Mouse (Mus musculus) ES-Bruce4 (cell line): Measurements from ENCODE around the gene Fbxo24. TPM values are rescaled to one million over a fixed set of nuclear protein-coding genes. Genes with fewer than 3 reads are reported as not detected.

Source experiments
- H3K27ac ChIP-seq: 2 replicates; pipeline ENCODE4 v1.5.1; 2012; ENCODE audit warnings: low read length, inconsistent platforms; ENCODE audit not compliant: insufficient read depth
- H3K27me3 ChIP-seq: 2 replicates; pipeline ENCODE4 v1.6.1; 2012; ENCODE audit warnings: mild to moderate bottlenecking, low read length, inconsistent platforms; ENCODE audit not compliant: control insufficient read depth, poor library complexity, insufficient read depth, severe bottlenecking
- H3K36me3 ChIP-seq: 2 replicates; pipeline ENCODE4 v1.6.1; 2012; ENCODE audit warnings: inconsistent platforms, mild to moderate bottlenecking, low read length, moderate library complexity; ENCODE audit not compliant: control insufficient read depth, poor library complexity, insufficient read depth, severe bottlenecking
- H3K4me1 ChIP-seq: one replicate; pipeline ENCODE4 v1.8.1; 2011; ENCODE audit warnings: low read length; ENCODE audit not compliant: control insufficient read depth, insufficient read depth
- H3K4me3 ChIP-seq: 2 replicates; pipeline ENCODE4 v1.5.1; 2011; ENCODE audit warnings: low read depth, mild to moderate bottlenecking, low read length
- H3K9ac ChIP-seq: 2 replicates; pipeline ENCODE4 v1.6.1; 2012; ENCODE audit warnings: low read depth, mild to moderate bottlenecking, inconsistent platforms; ENCODE audit not compliant: poor library complexity, severe bottlenecking
- H3K9me3 ChIP-seq: replicated peaks from 2 replicates; pipeline ENCODE4 v1.6.1; 2012; ENCODE audit warnings: mild to moderate bottlenecking, low read length, inconsistent platforms; ENCODE audit not compliant: control insufficient read depth, poor library complexity, insufficient read depth, severe bottlenecking
- CTCF ChIP-seq: IDR thresholded peaks from one replicate; pipeline ENCODE4 v1.8.1; 2011; ENCODE audit warnings: low read depth, low read length
- EP300 ChIP-seq: IDR thresholded peaks from 2 replicates; pipeline ENCODE4 v1.6.1; 2011; ENCODE audit warnings: low read depth, low read length; ENCODE audit not compliant: insufficient read depth
- POLR2A ChIP-seq: IDR thresholded peaks from one replicate; pipeline ENCODE4 v1.8.1; 2011; ENCODE audit warnings: low read length; ENCODE audit not compliant: insufficient read depth
- polyA plus RNA-seq: library from polyadenylated mRNA; stranded (reverse); fragments of >200 nt; gene quantifications from 2 replicates; pipeline ENCODE4 v1.2.4, GENCODE M21; 2011; ENCODE audit warnings: low read depth; ENCODE audit not compliant: missing spikeins, insufficient read depth, insufficient read length

Fbxo24 gene
- polyA plus RNA-seq, 1 experiment: 0.48 TPM

GRCm38 (mm10) chr5:137583670-137584169 is 45.1 kb downstream of the Fbxo24 start:
- no peak for TF ChIP-seq POLR2A
- no peak for TF ChIP-seq EP300
- peak; percentile 5 for TF ChIP-seq CTCF

GRCm38 (mm10) chr5:137582702-137583101 is 46.1 kb downstream of the Fbxo24 start:
- Histone ChIP-seq H3K4me1 (no peaks in the 10 kb centered on the region), H3K9me3 (no peaks in the 10 kb centered on the region), H3K27me3 (no peaks in the 10 kb centered on the region), H3K4me3 (no peak overlapping the region), H3K27ac (no peak overlapping the region), H3K36me3 (no peaks in the 10 kb centered on the region), H3K9ac (no peak overlapping the region)
- TF ChIP-seq EP300: no peak
- TF ChIP-seq POLR2A: no peak
- no peak for TF ChIP-seq CTCF

More at GRCm38 (mm10) chr5:137583670-137584169, 45.1 kb downstream of the Fbxo24 start:
- Histone ChIP-seq H3K36me3 (no peaks in the 10 kb centered on the region), H3K4me3 (peak overlapping the region; percentile 37), H3K27ac (no peak overlapping the region), H3K9me3 (no peaks in the 10 kb centered on the region), H3K4me1 (no peaks in the 10 kb centered on the region), H3K27me3 (no peaks in the 10 kb centered on the region), H3K9ac (0 out of 2 replicates have a peak overlapping the region, but pooled peaks have one; percentile 2)

- H3K4me1 ChIP-seq: no peaks in the 10 kb centered on the region
- no peak overlapping the region for H3K4me3 ChIP-seq
- H3K36me3 ChIP-seq: no peaks in the 10 kb centered on the region
- H3K27me3 ChIP-seq: no peaks in the 10 kb centered on the region
- H3K27ac ChIP-seq: no peak overlapping the region
- no peaks in the 10 kb centered on the region for H3K9me3 ChIP-seq
- no peak overlapping the region for H3K9ac ChIP-seq
- TF ChIP-seq POLR2A (no peak), CTCF (no peak), EP300 (no peak)
These were observed 48.6 kb downstream of the Fbxo24 start for GRCm38 (mm10) chr5:137580246-137580645.

- no peaks in the 10 kb centered on the region for H3K9me3 ChIP-seq
- H3K27ac ChIP-seq: no peak overlapping the region
- H3K9ac ChIP-seq: no peak overlapping the region
- no peak for TF ChIP-seq EP300
- peak; percentile 35 for TF ChIP-seq CTCF
- no peak for TF ChIP-seq POLR2A
- H3K36me3 ChIP-seq: no peaks in the 10 kb centered on the region
- H3K4me3 ChIP-seq: peak overlapping the region; percentile 32
- H3K27me3 ChIP-seq: no peaks in the 10 kb centered on the region
- H3K4me1 ChIP-seq: no peaks in the 10 kb centered on the region
These were observed 54.3 kb downstream of the Fbxo24 start for GRCm38 (mm10) chr5:137574470-137574901.

GRCm38 (mm10) chr5:137570691-137571586 is 57.9 kb downstream of the Fbxo24 start:
- Histone ChIP-seq H3K4me3 (no peak overlapping the region), H3K9me3 (no peaks in the 10 kb centered on the region)

GRCm38 (mm10) chr5:137570181-137570580 is 58.6 kb downstream of the Fbxo24 start:
- no peaks in the 10 kb centered on the region for H3K4me1 ChIP-seq
- no peaks in the 10 kb centered on the region for H3K9me3 ChIP-seq
- no peaks in the 10 kb centered on the region for H3K27me3 ChIP-seq
- H3K27ac ChIP-seq: no peak overlapping the region
- H3K4me3 ChIP-seq: no peak overlapping the region
- H3K9ac ChIP-seq: no peak overlapping the region
- TF ChIP-seq CTCF: no peak
- TF ChIP-seq EP300: no peak
- TF ChIP-seq POLR2A: no peak
- no peaks in the 10 kb centered on the region for H3K36me3 ChIP-seq

More at GRCm38 (mm10) chr5:137570691-137571586, 57.9 kb downstream of the Fbxo24 start:
- Histone ChIP-seq H3K4me1 (no peaks in the 10 kb centered on the region), H3K9ac (no peak overlapping the region), H3K36me3 (no peaks in the 10 kb centered on the region), H3K27ac (no peak overlapping the region), H3K27me3 (no peaks in the 10 kb centered on the region)
- TF ChIP-seq EP300 (no peak), POLR2A (no peak), CTCF (no peak)
